Mouse (Mus musculus) right cerebral cortex, postnatal 10 days (tissue): ENCODE measurements at regions not wholly inside any gene's neighbourhood (a gene's known extent, or its start where the extent isn't known, plus 50 kb on each side); places are given as distances from the start of the nearest gene placed in this dataset.

Experiments used
- DNase-seq, 2 experiments: peaks; one replicate each; pipeline ENCODE4 v3.0.0; 2021; ENCODE audit warnings: low spot score in 2 of 2

GRCm38 (mm10) chr12:7650851-7651250 is 326.6 kb upstream of the Apob start:
- peak; percentile 22 to 29 for DNase-seq

DNA sequence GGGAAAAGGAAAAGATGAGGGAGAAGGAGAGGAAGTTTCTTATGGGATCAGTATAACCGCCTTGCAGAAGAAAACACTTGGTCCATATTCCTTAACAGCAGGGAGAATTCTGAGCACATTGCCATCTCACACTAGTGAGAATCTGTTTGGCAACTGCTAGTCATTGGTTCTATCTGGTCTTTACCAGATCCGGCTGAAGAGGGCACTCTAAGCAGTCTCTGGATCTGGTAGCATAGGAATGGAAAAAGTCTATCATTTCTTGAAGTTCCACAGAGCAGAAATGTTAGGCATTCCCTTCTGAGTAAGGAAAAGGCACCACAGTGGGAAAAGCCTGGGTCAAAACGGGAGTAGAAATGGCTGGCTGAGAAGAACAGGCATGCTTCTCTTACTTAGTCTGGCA is 315.4 kb upstream of the Apob start:
- DNase-seq = no peak

DNA sequence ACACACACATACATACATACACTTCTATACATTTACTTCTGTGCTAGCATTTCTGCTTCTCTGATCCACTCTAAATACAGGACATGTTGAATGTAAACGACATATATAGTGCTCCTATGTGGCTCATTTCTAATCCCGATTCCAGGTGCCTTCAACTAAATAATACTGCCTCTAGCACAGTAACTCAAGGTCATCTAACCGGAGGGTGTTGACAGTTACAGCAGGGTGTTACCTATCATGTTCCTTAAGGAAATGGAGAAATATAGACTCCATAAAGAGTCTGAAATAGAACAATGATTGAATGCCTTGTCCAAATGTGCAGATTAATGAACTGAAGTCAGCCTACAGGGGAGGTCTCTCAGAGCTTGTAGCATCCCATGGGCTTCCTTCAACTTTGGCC is 307.3 kb upstream of the Apob start:
- no peak for DNase-seq

- DNase-seq = no peak
These were observed 306.9 kb upstream of the Apob start for GRCm38 (mm10) chr12:7670561-7670960.

- DNase-seq = no peak
These were observed 285.5 kb upstream of the Apob start for GRCm38 (mm10) chr12:7691996-7692395.

GRCm38 (mm10) chr12:7698324-7698944 is 279.0 kb upstream of the Apob start:
- no peak for DNase-seq

GRCm38 (mm10) chr12:7709102-7709501 is 268.3 kb upstream of the Apob start:
- no peak for DNase-seq

- no peak for DNase-seq
These were observed 267.6 kb upstream of the Apob start for GRCm38 (mm10) chr12:7709872-7710271.

GRCm38 (mm10) chr12:7715091-7715490 is 262.4 kb upstream of the Apob start:
- DNase-seq = no peak

GRCm38 (mm10) chr12:7718556-7718955 is 258.9 kb upstream of the Apob start:
- peak; percentile 39 to 51 for DNase-seq

- DNase-seq = no peak
These were observed 258.4 kb upstream of the Apob start for GRCm38 (mm10) chr12:7719080-7719479.

DNA sequence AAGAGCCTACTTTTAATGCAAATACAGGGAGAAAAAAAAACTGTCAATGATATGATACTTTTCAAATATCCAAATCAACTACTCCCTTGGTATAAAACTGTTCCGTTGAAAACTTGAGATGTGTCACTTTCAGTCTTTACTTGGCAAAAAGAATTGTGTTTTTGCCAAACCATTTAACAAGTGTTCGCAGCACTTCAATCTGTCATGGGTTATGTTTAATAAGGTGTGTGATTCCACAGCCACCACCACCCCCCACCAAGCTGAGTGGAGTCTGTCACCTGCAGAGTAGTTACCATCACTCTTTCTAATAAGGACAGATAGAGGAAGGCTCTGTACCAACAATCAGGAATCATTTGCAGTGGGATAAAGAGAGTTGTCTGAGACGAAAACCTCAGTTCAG is 252.5 kb upstream of the Apob start:
- no peak for DNase-seq

DNA sequence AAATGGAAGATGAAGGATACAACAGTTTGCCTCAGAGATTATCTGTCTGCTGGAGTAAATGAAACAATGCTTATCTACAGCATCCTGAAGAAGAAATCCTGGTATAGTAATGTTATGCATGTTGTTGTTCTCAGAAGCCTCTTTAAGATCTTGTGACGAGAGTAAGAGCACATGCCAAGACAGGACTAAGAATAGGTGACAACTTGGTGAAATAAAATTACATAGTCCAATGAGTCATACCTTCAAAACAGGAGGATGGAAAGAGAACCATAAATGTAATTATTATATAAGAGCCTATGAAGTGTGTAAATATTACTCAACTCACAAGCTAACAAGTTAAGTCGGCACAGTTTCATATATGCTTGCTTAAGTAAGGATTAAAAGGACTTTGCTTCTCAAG is 239.4 kb upstream of the Apob start:
- DNase-seq = no peak

- DNase-seq = no peak
These were observed 238.7 kb upstream of the Apob start for GRCm38 (mm10) chr12:7738629-7739351.

DNA sequence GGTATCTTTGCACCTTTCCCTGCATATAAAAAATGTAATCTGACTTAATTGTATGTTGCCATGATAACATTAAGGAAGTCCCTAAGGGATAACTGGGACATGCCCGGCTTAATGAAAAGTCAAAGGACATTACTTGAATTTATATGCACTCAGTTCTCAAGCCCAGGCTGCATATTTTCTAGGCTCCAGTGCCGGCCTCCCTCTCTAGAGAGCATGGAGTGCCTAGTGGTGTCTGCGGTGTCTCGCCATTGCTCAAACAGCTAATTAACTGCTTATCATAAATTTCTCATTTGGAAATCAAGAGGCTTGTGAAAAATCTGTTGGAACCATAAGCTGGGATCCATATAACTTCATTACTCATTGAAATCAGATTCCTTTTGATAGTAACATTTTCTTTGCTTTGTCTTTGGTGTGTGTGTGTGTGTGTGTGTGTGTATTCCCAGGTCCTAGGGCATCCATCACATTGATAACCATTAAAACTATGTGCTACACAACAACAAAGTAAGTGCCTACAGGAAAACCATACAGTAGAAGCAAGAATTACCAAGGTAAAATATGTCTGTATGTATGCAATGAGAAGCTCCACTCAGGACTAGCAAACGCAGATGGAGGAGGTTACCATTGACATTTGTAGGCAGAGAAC is 238.0 kb upstream of the Apob start:
- DNase-seq = no peak

- DNase-seq = no peak
These were observed 230.7 kb upstream of the Apob start for GRCm38 (mm10) chr12:7746708-7747107.

GRCm38 (mm10) chr12:7749319-7750238 is 227.9 kb upstream of the Apob start:
- DNase-seq = peak; percentile 40 to 52

GRCm38 (mm10) chr12:7754861-7755260 is 222.6 kb upstream of the Apob start:
- DNase-seq = no peak

DNA sequence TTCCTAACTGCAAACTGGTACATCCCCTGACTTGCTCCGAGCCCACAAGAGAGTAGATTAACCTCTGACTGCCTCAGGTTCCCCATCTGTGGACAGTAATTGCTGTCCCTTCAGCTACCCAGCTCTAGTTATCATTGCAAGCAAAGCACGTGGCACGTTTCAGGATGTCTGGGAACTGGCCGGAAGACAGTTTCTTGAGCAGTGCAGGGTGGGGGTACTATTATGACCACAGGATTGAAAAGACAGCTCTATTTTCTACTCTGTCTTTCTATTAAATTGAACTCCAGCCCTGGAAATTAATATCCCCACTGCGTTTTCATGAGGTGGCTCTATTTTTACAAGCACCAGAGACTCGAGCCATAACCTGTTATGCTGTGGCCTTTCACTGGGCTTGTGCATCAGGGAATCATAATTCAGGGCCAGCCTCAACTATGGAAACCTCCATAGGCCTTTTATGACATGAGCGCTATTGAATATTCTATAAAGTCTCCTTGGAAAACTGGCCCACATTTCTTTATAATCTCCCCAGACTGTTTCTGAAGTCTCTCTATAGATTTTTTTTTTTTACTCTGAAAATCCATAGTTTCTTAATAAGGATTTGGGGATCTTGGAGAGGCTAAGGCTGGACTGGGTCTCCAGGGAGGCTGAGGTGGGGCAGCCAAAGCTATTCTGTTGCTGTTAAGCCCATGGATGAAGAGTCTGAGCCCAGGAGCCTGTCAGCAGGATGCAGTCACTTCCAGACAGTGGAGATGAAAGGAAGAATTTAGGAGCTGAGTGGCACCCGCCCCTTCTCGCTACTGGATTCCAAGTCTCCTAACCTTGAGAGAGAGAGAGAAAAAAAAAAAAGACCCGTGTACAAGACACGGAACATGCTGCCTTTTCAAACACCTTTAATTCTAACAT is 212.4 kb upstream of the Apob start:
- no peak for DNase-seq

DNA sequence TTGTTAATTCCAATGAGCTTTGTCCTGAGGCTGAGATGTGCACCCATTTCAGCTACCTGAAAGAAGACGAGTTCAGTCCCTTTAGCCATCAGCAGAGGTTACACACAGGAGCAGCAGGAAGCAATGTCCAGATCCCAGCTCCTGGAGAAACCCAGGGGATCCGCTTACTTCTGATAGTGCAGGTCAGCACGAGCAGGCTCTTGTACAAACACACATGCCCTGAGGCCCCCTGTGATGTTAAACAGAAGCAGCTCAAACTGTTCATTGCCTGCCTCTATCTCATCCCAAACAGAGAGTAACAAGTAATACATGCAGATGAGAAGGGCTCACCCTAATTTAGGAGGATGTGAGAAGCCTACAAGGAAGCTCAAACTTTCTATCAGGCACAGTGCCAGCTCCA is 203.3 kb upstream of the Apob start:
- DNase-seq = no peak

- DNase-seq = no peak
These were observed 201.1 kb upstream of the Apob start for GRCm38 (mm10) chr12:7776335-7776734.
